Mouse (Mus musculus): ENCODE results near the gene Adam1a. TPM values are rescaled to one million over a fixed set of nuclear protein-coding genes. Genes with fewer than 3 reads are reported as not detected.
A peak's percentile ranks its signal among the peaks of the same experiment; 100 is the strongest.

Adam1a gene
- 0.59 and 1.5 TPM in 2 replicates for polyA plus RNA-seq (2016; fragmentation: Nextera tagmentation; extraction: Ambion mirVana)

GRCm38 (mm10) chr5:121544910-121545792 lies at the start of gene Adam1a, which contains the start of gene Gm42878:
Adam1a (minus strand) TSS chr5:121545482.
Gm42878 (minus strand) TSS chr5:121545482.
- Histone ChIP-seq H3K4me1 (replicated peaks) (peaks cover 19% of the 10 kb centered on the region), H3K27ac (ENCODE audit: poor library complexity, severe bottlenecking) (peak within 1 kb of the TSS; percentile 91), H3K9me3 (replicated peaks) (no peaks in the 10 kb centered on the region), H3K4me3 (peak within 1 kb of the TSS; percentile 100), H3K9ac (peak within 1 kb of the TSS; percentile 99), H3K4me2 (peak within 1 kb of the TSS; percentile 95), H3K27me3 (replicated peaks) (no peaks in the 10 kb centered on the region), H3K36me3 (no peaks in the 10 kb centered on the region)
- peak; percentile 73 for ATAC-seq (ENCODE audit: insufficient number of reproducible peaks, low FRiP score)
- WGBS, result 5% methylated on average over 85 of the region's 97 CpGs

DNA sequence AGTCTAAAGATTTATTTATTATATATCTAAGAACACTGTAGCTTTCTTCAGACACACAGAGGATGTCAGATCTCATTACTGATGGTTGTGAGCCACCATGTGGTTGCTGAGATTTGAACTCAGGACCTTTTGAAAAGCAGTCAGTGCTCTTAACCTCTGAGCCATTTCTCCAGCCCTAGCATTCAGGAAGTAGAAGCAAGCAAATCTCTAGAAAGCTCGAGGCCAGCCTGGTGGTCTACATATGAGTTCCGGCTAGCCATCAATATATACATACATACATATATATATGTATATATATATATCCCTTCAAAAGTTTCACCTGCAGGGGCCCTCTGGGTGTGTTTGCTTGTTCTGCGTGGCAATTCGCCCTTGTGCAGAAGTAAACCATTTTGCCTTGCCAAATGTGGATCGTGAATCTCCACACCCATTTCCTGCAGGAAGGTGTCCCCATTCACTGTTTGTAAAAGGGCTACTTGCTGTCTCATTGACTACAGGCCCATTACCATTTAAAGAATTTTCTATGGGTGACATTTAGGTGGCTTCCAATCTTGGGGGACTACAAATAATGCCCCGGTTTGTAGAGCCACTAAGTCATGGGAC lies 49.5 kb upstream of the Adam1a start:
- Histone ChIP-seq H3K27ac (ENCODE audit: poor library complexity, severe bottlenecking) (no peak overlapping the region), H3K9ac (no peak overlapping the region), H3K27me3 (replicated peaks) (no peaks in the 10 kb centered on the region), H3K9me3 (replicated peaks) (no peaks in the 10 kb centered on the region), H3K36me3 (no peaks in the 10 kb centered on the region), H3K4me2 (no peak overlapping the region), H3K4me3 (no peak overlapping the region), H3K4me1 (replicated peaks) (peaks cover 35% of the 10 kb centered on the region)
- no peak for ATAC-seq (ENCODE audit: insufficient number of reproducible peaks, low FRiP score)
- WGBS, result 79% methylated on average over 6 of the region's 6 CpGs

DNA sequence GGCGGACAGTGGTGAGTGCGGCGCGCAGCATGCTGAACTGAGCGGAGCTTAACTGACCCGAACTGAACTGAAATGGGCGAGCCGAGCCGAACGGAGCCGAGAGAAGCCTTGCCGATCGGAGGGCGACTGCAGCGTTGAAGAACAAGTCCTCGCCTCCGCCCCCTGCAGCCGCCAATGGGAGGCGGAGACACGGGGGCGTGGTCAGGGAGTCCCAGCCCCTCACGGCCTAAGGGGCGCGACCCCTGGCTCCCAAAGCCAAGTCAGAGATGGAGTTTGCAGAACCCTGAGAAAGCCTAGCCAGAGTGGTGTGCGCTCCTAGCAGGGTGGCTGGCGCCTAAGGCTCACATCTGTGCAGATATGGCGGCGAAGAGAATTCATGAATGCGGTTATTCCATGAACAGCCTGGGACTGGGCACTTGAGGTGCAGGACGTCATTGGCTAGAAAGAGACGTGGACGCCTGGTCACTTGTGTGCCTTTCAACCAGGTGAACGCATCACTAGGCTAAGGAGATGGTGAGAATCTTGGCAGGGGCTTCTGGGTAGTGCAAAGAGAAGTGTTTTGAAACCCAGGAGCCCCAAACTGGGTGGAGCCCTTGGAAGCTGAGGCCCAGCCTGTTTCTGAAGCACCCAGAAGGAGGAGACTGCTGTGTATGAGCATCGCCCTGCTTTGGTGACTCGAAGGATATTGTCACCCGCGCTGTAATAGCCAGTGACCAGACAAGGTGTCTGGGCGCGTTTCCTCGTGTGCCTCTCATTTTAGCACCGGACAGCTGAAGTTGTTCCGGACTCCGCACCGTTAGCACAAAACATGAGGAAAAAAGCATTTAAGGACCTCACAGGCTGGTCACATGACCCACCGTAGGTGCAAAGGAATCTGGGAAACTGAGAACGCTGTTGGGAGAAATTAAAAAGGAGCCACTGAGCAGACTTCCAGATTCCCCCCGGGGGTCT lies 48.4 kb upstream of the Adam1a start, which contains the start of gene Aldh2:
Gene Aldh2, minus strand, starts transcription at position 374 of the 951 bp plus-strand sequence.
- H3K4me2 ChIP-seq, result peak within 1 kb of the TSS; percentile 99
- H3K4me1 ChIP-seq (replicated peaks), result peaks cover 35% of the 10 kb centered on the region
- H3K9me3 ChIP-seq (replicated peaks), result no peaks in the 10 kb centered on the region
- 4% methylated on average over 47 of the region's 47 CpGs for WGBS
- H3K4me3 ChIP-seq, result peak within 1 kb of the TSS; percentile 71
- 0 out of 2 replicates have a peak within 1 kb of the TSS, but pooled peaks have one; percentile 15 for H3K27ac ChIP-seq (ENCODE audit: poor library complexity, severe bottlenecking)
- no peaks in the 10 kb centered on the region for H3K27me3 ChIP-seq (replicated peaks)
- H3K9ac ChIP-seq, result peak within 1 kb of the TSS; percentile 80
- H3K36me3 ChIP-seq, result no peaks in the 10 kb centered on the region
- ATAC-seq (ENCODE audit: insufficient number of reproducible peaks, low FRiP score), result peak; percentile 87

DNA sequence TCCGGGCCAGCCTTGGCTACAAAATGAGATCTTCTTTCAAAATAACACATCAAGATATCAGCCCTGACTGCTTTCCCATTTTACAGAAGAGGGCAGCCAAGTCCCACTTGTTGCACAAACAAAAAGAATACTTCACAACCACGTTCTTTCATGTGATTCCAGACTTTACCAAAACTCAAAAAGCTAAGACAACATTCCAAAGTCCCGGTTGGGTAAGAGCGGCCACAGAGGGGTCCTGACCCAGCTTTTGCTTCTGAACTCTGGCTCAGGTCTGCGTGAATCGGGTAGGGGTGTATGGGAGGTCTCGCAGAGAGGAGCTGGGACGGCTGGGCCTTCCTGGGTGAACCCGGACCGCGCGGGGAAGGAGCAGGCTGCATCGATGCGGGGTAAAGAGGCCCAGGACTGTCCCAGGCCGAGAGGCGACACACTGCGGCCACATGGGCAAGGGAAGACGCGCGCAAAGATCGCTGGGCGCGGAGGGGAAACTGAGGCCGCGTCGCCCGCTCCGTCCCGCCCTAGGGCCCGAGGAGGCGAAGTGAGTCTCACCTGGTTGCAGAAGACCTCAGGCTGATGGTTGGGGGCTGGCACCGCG lies 47.6 kb upstream of the Adam1a start:
- Histone ChIP-seq H3K27ac (ENCODE audit: poor library complexity, severe bottlenecking) (0 out of 2 replicates have a peak overlapping the region, but pooled peaks have one; percentile 15), H3K4me3 (peak overlapping the region; percentile 71), H3K36me3 (no peaks in the 10 kb centered on the region), H3K4me1 (replicated peaks) (peaks cover 34% of the 10 kb centered on the region), H3K4me2 (peak overlapping the region; percentile 99), H3K9me3 (replicated peaks) (no peaks in the 10 kb centered on the region), H3K27me3 (replicated peaks) (no peaks in the 10 kb centered on the region), H3K9ac (peak overlapping the region; percentile 80)
- 6% methylated on average over 33 of the region's 33 CpGs for WGBS
- ATAC-seq (ENCODE audit: insufficient number of reproducible peaks, low FRiP score), result peak; percentile 35

GRCm38 (mm10) chr5:121592064-121592815 lies 47.0 kb upstream of the Adam1a start:
- H3K27me3 ChIP-seq (replicated peaks), result no peaks in the 10 kb centered on the region
- WGBS, result 68% methylated on average over 11 of the region's 11 CpGs
- H3K36me3 ChIP-seq, result no peaks in the 10 kb centered on the region
- 0 out of 2 replicates have a peak overlapping the region, but pooled peaks have one; percentile 17 for H3K9ac ChIP-seq
- H3K4me1 ChIP-seq (replicated peaks), result peaks cover 27% of the 10 kb centered on the region
- no peak for ATAC-seq (ENCODE audit: insufficient number of reproducible peaks, low FRiP score)
- peak overlapping the region; percentile 99 for H3K4me2 ChIP-seq
- H3K4me3 ChIP-seq, result 0 out of 2 replicates have a peak overlapping the region, but pooled peaks have one; percentile 71
- no peaks in the 10 kb centered on the region for H3K9me3 ChIP-seq (replicated peaks)
- no peak overlapping the region for H3K27ac ChIP-seq (ENCODE audit: poor library complexity, severe bottlenecking)

DNA sequence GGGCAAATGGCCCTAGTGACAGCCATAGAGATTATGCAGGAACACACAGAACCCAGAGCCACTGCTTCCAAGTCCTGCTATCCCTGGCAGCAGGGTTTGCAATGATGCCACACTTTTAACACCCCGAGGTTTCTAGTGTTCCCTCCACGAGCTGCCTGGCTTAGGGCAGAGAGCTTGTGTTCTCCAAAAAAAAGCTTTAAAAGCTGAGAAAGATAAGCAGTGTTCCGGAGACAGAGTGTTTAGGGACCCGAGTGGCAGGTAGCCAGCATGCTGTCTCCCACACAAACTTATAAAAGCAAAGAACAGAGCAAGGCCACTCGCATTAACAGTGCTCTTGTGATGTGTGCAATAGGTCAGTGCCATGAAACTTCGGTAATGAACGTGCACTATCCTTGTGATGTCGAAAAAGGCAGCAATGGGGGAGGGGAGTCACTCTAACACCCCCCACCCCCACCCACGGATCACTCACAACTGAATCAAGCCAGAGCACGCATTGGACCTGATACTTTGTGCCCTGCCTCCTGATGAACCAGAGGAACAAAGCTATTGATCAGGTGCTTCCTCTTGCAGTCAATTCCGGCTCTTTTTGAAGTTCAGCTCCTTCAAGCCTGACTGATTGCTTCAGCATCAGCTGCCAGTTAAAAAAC lies 46.3 kb upstream of the Adam1a start:
- Histone ChIP-seq H3K4me3 (no peak overlapping the region), H3K9me3 (replicated peaks) (no peaks in the 10 kb centered on the region), H3K4me1 (replicated peaks) (peaks cover 26% of the 10 kb centered on the region; the same call in 1 of the 2 replicates), H3K36me3 (no peaks in the 10 kb centered on the region), H3K27ac (ENCODE audit: poor library complexity, severe bottlenecking) (no peak overlapping the region), H3K9ac (no peak overlapping the region), H3K4me2 (no peak overlapping the region), H3K27me3 (replicated peaks) (no peaks in the 10 kb centered on the region)
- WGBS, result 60% methylated on average over 11 of the region's 11 CpGs
- ATAC-seq (ENCODE audit: insufficient number of reproducible peaks, low FRiP score), result no peak

DNA sequence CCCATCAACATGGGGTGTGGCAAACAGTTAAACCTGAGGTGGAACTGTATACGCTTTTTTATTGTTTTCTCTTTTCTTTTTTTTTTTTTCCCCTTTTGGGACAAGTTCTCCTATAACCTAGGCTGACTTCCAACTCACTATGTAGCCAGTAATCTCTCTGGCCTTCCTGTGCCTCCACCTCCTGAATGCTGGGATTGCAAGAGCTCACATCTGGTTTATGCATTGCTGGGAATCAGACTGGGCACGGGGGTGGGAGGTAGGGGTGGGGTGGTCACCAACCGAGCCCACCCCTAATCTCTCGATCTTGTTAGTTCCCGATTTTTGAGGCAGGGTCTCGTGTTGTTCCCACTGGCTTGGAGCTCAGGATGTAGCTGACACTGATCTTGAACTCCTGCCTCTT lies 44.6 kb upstream of the Adam1a start:
- Histone ChIP-seq H3K27me3 (replicated peaks) (no peaks in the 10 kb centered on the region), H3K36me3 (no peaks in the 10 kb centered on the region), H3K4me2 (no peak overlapping the region), H3K9ac (no peak overlapping the region), H3K27ac (ENCODE audit: poor library complexity, severe bottlenecking) (no peak overlapping the region), H3K4me3 (no peak overlapping the region), H3K9me3 (replicated peaks) (no peaks in the 10 kb centered on the region), H3K4me1 (replicated peaks) (peaks cover 24% of the 10 kb centered on the region; the same call in 1 of the 2 replicates)
- WGBS, result 74% methylated on average over 6 of the region's 6 CpGs
- no peak for ATAC-seq (ENCODE audit: insufficient number of reproducible peaks, low FRiP score)

- no peaks in the 10 kb centered on the region for H3K27me3 ChIP-seq (replicated peaks)
- no peaks in the 10 kb centered on the region for H3K36me3 ChIP-seq
- no peak overlapping the region for H3K9ac ChIP-seq
- no peak for ATAC-seq (ENCODE audit: insufficient number of reproducible peaks, low FRiP score)
- H3K4me2 ChIP-seq, result no peak overlapping the region
- H3K9me3 ChIP-seq (replicated peaks), result no peaks in the 10 kb centered on the region
- WGBS, result 54% methylated on average over 6 of the region's 6 CpGs
- H3K4me3 ChIP-seq, result no peak overlapping the region
- H3K27ac ChIP-seq (ENCODE audit: poor library complexity, severe bottlenecking), result no peak overlapping the region
- H3K4me1 ChIP-seq (replicated peaks), result peaks cover 17% of the 10 kb centered on the region; the same call in 1 of the 2 replicates
These were observed 41.2 kb upstream of the Adam1a start for GRCm38 (mm10) chr5:121586400-121587039.

DNA sequence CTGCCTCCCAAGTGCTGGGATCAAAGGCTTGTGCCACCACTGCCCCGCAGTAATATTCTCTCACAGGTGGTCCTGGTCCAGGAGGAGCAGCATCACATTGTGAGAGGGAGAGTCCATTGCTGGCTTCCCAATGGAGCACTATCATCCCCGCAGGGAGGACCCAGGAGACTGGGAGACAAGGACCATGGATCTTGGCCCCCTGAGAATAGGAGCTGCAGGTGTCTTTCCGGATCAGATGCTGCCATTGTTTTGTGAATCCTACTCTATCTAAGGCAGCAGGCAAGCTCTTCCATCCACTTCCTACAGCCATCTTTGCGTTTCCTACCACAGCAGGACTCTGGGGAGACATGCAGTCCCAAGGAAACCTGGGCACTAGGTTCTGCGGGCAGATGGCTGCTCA lies 40.4 kb upstream of the Adam1a start:
- Histone ChIP-seq H3K27ac (ENCODE audit: poor library complexity, severe bottlenecking) (no peak overlapping the region), H3K9ac (no peak overlapping the region), H3K36me3 (no peaks in the 10 kb centered on the region), H3K4me1 (replicated peaks) (peaks cover 14% of the 10 kb centered on the region; the same call in 1 of the 2 replicates), H3K27me3 (replicated peaks) (no peaks in the 10 kb centered on the region), H3K4me3 (no peak overlapping the region), H3K9me3 (replicated peaks) (no peaks in the 10 kb centered on the region), H3K4me2 (no peak overlapping the region)
- no peak for ATAC-seq (ENCODE audit: insufficient number of reproducible peaks, low FRiP score)
- 87% methylated on average over 5 of the region's 5 CpGs for WGBS

All from heart, embryonic 12.5 days (tissue).